Mouse (Mus musculus): ENCODE measurements around the gene Nap1l1.

Gene Nap1l1

GRCm38 (mm10) chr10:111516172-111516588 is 43.2 kb downstream of the Nap1l1 start:
- peak; percentile 59 for DNase-seq

- no peak for DNase-seq
Observed at GRCm38 (mm10) chr10:111516804-111517436, 43.9 kb downstream of the Nap1l1 start.

- no peak for DNase-seq
Observed at GRCm38 (mm10) chr10:111518350-111518749, 45.3 kb downstream of the Nap1l1 start.

- DNase-seq = no peak
Observed at GRCm38 (mm10) chr10:111519620-111520370, 46.8 kb downstream of the Nap1l1 start.

- DNase-seq = no peak
Observed at GRCm38 (mm10) chr10:111520621-111521020, 47.6 kb downstream of the Nap1l1 start.

GRCm38 (mm10) chr10:111521636-111522035 is 48.6 kb downstream of the Nap1l1 start:
- DNase-seq = no peak

- DNase-seq = no peak
Observed at GRCm38 (mm10) chr10:111522230-111522629, 49.2 kb downstream of the Nap1l1 start.

GRCm38 (mm10) chr10:111523894-111524293 is 50.9 kb downstream of the Nap1l1 start:
- no peak for DNase-seq

GRCm38 (mm10) chr10:111527057-111527456 is 54.0 kb downstream of the Nap1l1 start:
- peak; percentile 44 for DNase-seq

- DNase-seq = no peak
Observed at GRCm38 (mm10) chr10:111527613-111528012, 54.6 kb downstream of the Nap1l1 start.

- DNase-seq = no peak
Observed at GRCm38 (mm10) chr10:111528283-111528682, 55.3 kb downstream of the Nap1l1 start.

- DNase-seq = no peak
Observed at GRCm38 (mm10) chr10:111530398-111530797, 57.4 kb downstream of the Nap1l1 start.

GRCm38 (mm10) chr10:111534691-111535090 is 61.7 kb downstream of the Nap1l1 start:
- DNase-seq = no peak

- DNase-seq = no peak
Observed at GRCm38 (mm10) chr10:111537410-111537809, 64.4 kb downstream of the Nap1l1 start.

GRCm38 (mm10) chr10:111539724-111540324 is 66.8 kb downstream of the Nap1l1 start:
- peak; percentile 77 for DNase-seq

- DNase-seq = no peak
Observed at GRCm38 (mm10) chr10:111540678-111541077, 67.7 kb downstream of the Nap1l1 start.

- DNase-seq = peak; percentile 24
Observed at GRCm38 (mm10) chr10:111543106-111543505, 70.1 kb downstream of the Nap1l1 start.

GRCm38 (mm10) chr10:111543781-111544260 is 70.8 kb downstream of the Nap1l1 start:
- no peak for DNase-seq

- no peak for DNase-seq
Observed at GRCm38 (mm10) chr10:111544311-111544710, 71.3 kb downstream of the Nap1l1 start.

- no peak for DNase-seq
Observed at GRCm38 (mm10) chr10:111545648-111546047, 72.6 kb downstream of the Nap1l1 start.
